Mouse (Mus musculus): Measurements from ENCODE around the gene Trub2. TPM values are rescaled to one million over a fixed set of nuclear protein-coding genes. Genes with fewer than 3 reads are reported as not detected.

Trub2 gene
- 42.2 TPM for total RNA-seq (2023)

GRCm38 (mm10) chr2:29787937-29788681 lies at the start of gene Trub2:
Gene Trub2 (minus strand): TSS chr2:29788502.

GRCm38 (mm10) chr2:29820025-29820817 lies 31.9 kb upstream of the Trub2 start, which contains the start of gene Urm1:
Gene Urm1 (plus strand): TSS chr2:29820075.

GRCm38 (mm10) chr2:29802075-29802826 lies 13.9 kb upstream of the Trub2 start, which contains the start of gene Slc27a4:
Gene Slc27a4 (plus strand): TSS chr2:29802634.

GRCm38 (mm10) chr2:29787104-29787917 lies 991 bp downstream of the Trub2 start, which contains the start of gene Coq4:
Gene Coq4 (plus strand): TSS chr2:29787493.

GRCm38 (mm10) chr2:29751497-29751896 lies 36.8 kb downstream of the Trub2 start, which contains the start of gene Gm13420:
Gene Gm13420 (minus strand): TSS chr2:29751685.

Other genes with a start within 250 kb of the Trub2 start
- gene Rapgef1, start 168.8 kb downstream of the Trub2 start, total RNA-seq (2023), result 142 TPM
- gene Gm13420, start 36.8 kb downstream of the Trub2 start, total RNA-seq (2023), result not detected
- gene Gm13547, start 29.2 kb downstream of the Trub2 start, total RNA-seq (2023), result 2.6 TPM
- 3.8 TPM for gene Coq4, start 1.0 kb downstream of the Trub2 start, total RNA-seq (2023)
- gene Slc27a4, start 14.1 kb upstream of the Trub2 start, total RNA-seq (2023), result 17.5 TPM
- gene Urm1, start 31.6 kb upstream of the Trub2 start, total RNA-seq (2023), result 38.6 TPM
- 0.62 TPM for gene Cercam, start 80.7 kb upstream of the Trub2 start, total RNA-seq (2023)
- 78.7 TPM for gene Odf2, start 100.7 kb upstream of the Trub2 start, total RNA-seq (2023)
- gene Gle1, start 146.9 kb upstream of the Trub2 start, total RNA-seq (2023), result 60.2 TPM
- gene Sptan1, start 177.1 kb upstream of the Trub2 start, total RNA-seq (2023), result 311 TPM